Mouse (Mus musculus) cerebellum, adult 8-10 months (tissue): Measurements from ENCODE around the gene Gpr15.

Source experiments
- DNase-seq: peaks from one replicate; pipeline ENCODE4 v3.0.0; 2022

The Gpr15 gene

DNA sequence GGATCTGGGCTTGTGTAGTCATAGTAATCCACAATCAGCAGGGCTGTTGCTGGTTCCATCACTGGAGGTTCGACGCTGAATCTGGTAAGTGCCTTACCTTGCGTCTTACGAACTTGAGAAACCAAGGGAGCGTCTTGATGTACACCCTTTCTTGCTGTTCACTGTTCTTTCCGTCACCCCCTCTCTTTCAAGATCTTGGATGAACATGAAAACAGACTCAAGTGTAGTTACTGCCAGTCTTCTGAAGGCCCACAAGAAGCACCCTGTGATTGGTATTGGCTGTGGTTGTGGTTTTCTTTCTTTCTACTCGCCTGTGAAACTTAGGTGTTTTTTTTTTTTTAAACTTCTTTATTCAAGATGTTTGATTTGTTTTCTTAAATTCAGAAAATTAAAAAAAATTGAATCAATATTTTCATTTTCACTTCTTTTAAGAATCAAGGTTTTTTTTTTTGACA, at the start of gene Gpr15:
Gene Gpr15, minus strand, starts transcription at position 405 of the 455 bp plus-strand sequence.
- DNase-seq: no peak

DNA sequence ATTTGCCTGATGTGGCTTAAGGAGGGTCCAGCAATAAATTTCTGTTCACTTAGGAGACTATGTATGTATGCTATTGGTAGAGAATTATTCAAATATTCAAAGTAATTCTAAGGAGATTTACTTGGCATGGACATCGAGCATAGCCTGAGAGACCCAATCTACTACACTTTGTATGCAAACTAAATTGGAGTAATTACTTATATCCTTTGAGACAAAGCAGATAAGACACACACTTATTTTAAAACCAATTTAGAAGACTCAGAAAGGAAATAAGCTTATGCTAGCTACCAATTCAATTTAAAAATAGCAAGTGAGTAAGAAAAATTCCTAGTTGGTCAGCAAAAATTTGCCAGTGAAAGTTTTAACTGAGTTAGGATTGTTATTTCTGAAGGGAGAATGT, 44.2 kb upstream of the Gpr15 start, which contains the start of gene Olfr172:
Gene Olfr172, minus strand, starts transcription at position 101 of the 400 bp plus-strand sequence.
- DNase-seq: no peak

DNA sequence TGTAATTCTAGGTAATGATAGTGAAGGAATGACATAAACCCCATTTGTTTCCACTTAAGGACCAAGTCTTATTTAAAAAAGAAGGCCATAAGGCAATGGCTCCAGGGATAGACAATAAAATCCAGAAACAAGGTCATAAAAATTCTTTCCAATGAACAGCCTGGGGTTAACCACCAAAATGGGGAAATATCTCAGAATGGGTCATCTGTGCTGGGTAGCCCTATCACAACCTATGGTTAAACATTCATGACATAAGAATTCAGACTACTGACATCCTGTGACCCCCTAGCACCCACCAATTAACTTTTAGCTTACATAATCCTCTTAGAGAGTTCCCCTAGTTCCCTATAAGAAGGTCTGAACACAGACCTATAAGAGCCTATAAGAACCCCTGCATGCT, 37.3 kb upstream of the Gpr15 start:
- DNase-seq: no peak

DNA sequence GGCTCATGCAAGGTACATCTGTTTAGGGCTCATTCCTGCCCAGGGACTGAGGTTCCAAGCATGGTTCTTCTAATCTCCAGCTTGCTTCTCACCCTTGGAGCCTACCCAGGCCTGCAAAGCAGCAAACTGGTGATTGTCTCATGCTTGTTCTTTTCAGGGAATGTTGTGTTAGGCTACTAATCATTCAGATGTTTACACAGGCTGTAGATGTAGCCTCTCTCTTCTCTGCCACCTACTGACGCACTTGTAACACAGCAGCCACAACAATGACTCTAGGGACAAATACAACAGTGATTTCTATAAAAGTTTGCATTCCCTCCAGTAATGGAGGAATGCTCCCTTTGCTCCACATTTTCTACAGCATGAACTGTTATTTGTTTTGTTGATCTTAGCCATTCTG, 32.4 kb upstream of the Gpr15 start:
- DNase-seq: no peak

DNA sequence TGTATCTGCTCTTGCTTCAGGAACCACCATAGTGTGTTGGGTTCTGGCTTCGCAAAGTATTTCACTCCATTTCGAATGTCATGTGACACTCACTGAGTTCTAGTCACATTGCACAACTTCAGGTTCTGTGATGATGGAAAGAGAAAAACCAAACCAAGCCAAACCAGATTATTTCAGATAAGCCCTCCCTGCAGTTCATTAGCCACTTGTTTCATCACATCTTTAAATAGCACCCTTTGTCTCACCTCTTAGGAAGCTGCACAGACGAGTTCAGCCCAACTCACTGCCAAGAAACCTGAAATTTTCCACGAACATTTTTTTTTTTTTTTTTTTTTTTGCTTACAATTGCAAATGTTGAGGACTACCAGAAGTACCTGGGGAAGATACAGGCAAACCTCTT, 27.8 kb upstream of the Gpr15 start:
- DNase-seq: no peak

DNA sequence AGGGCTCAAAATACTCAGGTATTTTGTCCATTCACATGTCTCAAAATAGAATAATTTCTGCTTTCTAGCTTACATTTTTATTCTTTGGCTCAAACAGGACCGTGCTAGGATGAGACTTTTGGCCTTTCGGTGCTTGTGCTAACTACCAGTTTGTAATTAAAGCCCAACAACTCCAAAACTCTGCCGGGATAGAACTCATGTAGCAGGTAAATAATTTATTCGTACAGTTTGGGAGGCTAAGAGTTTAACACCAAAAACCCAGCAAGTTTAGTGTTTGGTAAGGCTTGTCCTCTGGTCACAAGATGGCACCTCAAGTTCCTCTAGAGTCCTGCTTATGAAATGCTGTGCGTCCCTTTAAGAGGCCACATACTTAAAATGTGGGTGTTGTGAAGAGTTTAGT, 21.9 kb upstream of the Gpr15 start:
- no peak for DNase-seq

DNA sequence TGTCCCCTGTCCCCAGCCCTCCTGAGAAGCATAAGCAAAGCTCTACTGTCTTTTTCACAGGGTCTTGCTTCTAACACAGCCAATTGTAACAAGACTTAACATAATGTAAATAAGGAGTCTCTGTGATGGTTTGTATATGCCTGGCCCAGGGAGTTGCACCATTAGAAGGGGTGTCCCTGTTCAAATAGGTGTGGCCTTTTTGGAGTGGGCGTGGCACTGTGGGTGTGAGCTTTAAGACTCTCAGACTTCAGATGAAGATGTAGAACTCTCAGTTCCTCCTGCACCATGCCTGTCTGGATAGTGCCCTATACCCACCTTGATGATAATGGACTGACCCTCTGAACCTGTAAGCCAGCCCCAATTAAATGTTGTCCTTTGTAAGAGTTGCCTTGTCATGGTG, 19.9 kb upstream of the Gpr15 start:
- DNase-seq: no peak

DNA sequence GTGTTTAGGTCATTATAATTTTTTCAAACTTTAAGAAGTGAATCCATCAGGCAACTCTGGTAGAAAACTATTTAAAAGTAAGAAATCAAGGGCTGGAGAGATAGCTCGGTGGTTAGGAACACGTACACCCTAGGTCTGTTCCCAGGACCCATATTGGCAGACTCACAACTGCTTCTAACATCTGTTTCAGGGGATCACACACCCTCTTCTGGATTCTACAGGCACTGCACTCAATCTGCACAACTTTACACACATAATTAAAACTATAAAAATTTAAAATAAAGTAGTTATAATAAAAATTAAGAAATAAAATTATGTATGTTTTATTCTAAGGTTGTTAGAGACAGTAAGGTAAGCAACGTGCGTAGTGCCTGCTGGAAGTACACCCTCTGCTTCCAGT, 19.3 kb upstream of the Gpr15 start:
- DNase-seq: no peak

DNA sequence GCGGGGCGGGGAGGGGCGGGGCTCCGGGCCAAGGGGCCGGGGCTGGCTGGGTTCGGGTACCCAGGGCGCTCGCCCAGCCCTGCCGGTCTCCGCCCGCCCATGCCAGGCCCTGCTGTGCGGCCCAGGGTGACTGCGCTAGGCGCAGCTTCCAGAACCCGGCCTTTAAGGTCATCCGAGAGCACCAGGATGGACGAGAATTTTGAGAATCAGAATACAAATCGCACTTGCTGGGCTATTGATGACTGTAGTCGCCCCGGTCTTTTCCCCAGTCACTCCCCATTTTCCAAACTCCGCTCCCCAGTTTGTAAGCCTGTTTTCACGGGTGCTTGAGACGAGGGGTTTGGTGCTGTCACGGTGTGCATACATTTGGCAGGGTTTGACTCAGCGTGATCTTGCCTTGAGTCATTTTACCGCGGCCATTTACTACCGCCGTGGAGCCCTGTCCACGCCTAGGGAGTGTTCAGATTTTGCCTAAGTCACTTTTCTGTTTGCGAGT, 9.4 kb upstream of the Gpr15 start:
- no peak for DNase-seq

DNA sequence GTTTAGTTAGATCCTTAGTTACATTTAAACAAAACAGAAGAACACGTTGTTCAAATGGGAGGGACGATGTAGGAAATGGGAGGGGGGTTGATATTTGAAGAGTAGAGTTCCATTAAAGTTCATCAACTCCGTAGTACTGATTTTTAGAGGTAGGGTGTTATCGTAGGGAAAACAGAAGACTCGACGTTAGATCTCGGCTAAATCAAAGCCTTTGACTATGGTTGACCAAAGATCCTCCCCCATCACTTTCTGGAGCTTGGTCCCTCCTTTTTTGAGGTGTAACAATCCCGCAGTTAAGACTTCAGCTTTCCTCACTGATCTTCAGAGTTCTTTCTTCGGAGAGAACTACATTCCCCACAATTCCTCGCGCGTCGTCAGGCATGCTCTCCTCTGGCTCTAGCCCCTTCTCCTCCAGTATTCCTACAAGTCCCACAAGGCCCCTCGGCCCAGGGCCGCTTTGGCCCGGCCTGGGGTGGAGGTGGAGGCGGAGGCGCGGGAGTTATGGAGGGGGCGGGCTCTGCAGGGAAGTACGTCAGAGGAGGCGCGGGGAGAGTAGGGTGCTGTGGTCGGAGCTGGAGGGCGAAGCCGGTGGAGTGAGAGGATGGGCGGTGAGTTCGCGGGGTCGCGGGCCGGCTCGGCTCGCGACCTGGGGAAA, 8.7 kb upstream of the Gpr15 start, which contains the start of gene Cldnd1:
Gene Cldnd1, plus strand, starts transcription at position 434 of the 655 bp plus-strand sequence.
- peak; percentile 92 for DNase-seq

DNA sequence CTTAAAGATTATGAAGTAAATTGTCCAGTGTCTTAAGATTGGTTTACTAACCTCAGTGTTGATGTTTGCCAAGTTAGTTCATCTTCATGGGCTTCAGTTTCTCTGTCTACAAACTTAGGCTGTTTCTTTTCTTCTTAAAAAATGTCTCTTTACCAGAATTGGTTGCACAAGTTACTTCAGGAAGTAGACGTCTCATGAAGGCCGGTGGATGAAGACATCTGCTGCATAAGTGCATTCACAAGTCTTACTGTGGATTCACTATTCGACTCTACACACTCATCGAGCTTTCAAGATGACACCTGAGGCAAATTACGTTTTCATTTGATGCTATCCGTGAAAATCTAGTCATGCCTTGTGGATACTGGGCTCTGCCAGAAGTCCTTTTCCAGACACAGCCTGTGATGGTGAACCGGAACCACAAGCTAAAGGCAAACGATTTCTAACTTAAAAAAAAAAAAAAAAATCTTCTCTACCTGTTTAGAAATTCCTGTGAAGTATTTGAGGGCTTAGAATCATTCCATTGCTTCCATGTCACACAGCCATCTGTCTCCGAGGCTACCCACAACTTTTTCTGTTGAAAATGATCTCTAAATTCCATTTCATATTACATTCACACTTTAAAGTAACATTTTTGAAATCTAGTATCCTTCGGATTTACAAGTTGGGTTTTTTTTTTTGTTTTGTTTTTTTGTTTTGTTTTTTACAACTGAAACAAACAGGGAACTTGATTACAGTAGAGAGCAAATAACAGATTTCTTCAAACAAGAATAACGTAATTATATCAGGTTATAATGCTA, 8.0 kb upstream of the Gpr15 start:
- DNase-seq: no peak

DNA sequence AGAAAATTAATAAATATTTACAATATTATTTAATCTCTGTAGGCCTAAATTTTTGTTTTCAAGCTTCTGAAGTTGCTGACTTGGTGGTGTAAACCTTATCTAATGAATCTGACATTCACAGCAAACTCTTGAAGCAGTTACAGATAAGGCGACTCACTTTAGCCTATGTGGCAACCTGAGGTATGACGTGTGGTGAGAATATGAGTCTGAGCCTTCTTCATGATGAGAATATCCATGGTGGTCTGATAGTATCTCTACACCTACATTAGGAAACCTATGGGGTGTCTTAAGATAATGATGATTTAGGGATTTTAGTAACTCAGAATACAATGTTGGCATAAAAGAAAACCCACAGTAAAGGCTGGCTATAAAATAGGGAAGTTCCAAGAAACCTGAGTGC, 3.4 kb upstream of the Gpr15 start:
- DNase-seq: no peak

DNA sequence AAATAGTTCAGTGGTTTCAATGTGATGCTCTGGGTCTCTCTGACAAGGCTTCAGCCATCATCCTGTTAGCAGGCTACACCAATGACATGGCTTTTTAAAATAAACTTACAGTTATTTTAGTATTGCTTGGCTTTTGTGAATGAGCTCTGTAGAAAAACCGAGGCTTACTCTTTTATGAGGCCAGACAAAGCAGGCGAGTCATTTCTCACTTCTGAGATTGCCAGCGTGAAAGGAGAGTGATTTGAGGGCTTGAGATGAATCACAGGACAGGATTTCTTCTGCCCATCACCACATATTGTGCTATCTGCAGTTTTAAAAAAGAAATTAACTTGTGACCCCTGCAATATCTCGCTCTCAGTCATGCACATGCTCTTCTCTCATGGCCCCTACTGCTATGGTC, 3.9 kb downstream of the Gpr15 start:
- no peak for DNase-seq

DNA sequence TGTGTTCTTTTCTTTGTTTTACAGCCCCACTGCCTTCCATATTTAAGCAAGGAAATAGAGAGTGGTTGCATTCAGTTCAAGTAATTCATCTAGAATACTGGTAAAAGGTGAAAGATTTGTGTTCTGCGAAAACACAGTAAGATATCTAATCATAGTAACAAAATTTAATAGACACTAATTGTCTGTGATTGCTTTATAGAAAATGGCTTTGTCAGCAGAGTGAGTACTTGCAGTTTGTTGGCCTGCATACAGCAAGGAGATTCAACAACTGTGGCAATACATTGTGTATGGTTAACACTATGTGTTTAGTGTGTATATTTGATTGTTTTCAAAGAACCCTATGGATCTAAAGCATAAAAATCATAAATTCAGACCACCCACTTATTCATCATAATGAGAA, 5.7 kb downstream of the Gpr15 start:
- DNase-seq: no peak

DNA sequence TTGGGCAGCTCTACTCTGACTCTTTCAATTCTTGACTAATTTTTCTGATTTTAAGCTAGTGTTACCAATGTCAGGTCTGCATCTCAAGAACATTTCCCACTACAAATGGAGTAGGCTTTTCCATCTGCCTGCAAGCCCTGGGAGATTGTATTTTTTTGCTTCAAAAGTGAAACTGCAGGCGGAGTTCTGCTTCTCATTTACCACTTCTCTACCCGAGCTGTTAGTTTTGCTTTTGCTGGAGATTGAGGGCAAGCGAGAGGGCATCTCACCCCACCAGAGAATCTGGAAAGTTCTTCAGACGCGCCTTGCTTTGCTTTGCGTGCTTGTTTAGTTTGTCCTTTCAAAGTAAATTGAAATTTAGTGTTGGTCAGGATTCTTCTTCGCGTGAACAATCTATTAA, 6.6 kb downstream of the Gpr15 start:
- DNase-seq: no peak

DNA sequence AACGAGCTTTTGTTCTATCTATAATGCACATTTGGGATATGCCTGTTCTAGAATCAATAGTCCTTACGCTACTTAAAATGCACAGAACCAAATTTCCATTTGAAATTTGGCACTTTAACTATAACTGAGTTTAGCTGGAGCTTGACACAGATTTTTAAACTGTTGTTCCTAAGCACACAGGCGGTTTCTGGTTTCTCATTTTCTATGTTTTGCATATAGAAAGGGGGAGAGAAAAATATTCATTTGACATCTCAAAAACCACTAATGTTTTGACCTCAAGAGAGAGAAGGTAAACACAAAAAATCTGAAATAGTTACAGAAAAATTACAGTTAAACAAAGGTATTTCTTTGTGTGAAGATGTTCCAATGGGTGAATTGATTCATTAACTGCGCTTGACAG, 9.3 kb downstream of the Gpr15 start:
- no peak for DNase-seq

DNA sequence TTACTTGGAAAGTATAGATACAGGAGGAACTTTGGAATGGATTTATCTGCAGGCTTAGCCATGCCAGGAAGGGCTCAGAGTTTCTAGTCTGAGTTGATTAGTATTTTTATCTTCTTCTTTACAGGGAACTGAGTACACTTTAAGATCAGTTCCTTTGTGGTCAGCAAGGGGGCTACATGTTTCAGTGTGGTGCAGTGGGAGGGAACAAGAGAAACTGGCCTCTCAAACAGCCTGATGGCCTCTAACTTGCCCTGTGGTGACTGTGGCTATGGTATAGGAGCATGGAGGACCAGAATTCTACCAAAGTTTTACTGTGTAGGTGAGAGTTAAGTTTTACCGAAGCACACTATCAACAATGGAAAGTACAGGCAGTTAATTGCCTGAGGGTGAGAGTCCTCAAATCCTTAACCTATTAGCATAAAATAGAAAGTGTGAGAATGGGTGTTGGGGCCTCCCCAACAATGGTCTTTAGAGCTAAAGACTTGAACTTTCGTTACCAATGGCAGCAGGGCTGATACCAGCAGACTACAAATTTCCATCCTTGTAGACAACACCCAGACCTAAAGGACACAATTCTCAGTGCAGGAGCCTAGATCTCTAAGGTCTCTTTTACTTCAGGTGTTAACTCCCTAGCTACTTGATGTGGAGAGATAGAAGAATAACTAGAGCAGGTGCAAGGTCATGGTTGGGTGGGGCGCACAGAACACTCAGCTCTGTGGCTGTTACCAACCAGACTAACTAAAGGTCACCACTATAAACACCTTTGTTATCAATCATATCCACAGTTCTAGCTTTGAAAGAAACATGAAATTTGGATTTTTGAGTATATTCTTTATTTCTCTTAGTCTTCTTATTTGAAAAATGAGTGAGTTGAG, 10.0 kb downstream of the Gpr15 start:
- DNase-seq: no peak

DNA sequence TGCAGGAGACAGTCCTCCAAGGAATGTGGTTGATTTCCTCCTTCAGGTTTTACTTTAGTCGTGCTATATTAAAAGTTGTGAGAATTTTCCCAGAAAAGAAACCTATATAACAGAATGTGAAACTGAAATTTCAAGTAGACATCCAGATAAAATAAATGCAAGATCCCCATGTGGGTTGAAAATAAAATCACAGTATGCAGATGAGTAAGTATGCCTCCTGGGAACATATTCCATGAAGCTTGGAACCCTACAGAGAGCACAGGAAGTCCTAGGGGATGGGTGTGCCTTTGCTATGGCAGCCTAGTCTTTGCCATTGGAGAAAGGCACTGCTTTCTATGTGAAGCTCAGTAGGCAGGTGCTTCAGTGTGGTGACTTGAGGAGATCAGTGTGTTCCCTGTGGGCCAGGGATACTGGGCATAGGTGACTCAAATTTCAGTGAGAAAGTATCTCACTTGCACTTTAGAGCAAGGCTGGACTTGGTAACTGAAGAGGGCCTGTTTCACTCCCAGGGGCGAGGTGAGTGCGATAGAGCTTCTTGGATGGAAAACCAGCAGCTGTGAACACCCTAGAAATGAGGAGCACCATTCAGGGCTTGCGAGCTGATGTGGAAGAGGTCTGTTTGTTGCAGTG, 11.5 kb downstream of the Gpr15 start:
- DNase-seq: no peak

DNA sequence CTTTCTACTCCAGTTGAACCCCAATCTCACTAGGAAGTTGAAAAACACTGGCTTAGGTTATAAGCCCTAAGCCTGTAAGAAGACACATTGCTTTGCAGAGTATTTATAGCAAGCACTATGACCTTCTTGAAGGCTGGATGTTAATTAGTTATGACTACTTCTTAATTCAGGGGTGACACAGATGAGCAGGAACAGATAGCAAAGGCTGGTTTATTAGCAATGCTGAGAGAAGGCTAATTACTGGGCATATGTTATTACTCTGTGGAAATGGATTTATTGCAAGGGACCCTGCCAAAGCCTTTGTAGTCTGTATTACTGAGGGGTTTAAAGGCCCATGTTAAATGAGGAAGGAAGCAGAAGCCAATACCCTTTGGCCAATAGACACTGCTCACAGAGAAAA, 13.9 kb downstream of the Gpr15 start:
- DNase-seq: no peak

DNA sequence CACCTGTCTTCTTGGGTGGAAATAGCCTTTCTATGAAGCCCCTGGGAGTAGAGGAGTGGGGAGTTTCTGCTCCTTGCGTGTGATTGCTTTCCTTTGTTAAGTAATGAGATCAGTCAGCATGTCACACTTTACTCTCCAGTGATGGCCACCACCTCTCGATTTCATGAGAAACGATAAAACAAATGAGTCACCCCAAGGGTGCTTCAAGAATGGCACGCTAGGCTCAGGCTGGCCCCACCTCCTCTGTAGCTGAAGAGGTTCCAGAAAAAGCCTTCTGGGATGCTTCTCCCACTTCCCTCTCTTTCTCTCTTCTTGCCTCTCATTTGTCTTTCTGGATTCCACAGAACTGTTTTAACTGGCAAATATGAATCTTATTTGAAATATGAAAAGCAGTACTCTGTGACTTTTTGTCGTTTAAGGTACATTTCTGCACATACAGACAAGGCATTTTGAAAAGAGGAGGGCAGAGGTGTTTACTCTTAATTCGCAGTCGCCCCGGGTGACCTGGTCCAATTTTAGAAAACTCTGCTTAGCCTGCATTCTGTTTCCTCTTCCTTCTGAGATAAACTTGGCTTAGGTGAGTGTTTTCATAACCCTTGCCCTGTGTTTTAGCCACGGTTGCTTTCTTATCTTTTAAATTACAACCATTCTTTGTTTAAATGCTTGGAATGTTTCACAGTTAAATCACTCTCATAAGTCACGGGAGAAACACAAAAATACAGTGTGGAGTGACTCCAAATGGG, 15.3 kb downstream of the Gpr15 start:
- DNase-seq: no peak

DNA sequence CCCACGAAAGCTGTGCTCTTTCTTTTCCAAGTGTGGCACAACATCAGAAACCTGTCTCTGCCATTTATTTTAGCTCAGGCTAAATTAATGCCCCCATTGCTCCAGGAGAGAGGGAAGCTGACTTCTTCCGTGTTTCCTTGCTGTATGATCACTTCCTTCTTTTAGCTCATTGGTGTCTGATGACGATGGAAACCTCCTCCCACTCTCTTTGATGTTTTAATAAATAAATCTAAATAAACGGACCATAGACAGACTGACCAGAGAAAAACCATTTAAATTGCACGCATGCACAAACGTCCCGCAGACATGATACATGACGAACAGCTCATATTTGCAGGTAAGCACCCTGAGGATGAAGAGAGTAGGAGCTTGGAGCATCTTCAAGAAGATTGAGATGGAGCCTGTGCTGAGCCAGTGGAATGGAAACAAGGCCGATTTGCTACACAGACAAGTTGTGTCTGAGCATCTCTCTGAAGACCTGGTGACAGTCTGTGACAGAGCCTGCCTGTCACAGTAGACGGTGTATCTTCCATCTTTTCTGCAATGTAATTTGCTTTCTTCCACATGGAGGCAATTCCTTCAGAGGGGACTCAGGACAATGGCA, 16.4 kb downstream of the Gpr15 start:
- DNase-seq: no peak

DNA sequence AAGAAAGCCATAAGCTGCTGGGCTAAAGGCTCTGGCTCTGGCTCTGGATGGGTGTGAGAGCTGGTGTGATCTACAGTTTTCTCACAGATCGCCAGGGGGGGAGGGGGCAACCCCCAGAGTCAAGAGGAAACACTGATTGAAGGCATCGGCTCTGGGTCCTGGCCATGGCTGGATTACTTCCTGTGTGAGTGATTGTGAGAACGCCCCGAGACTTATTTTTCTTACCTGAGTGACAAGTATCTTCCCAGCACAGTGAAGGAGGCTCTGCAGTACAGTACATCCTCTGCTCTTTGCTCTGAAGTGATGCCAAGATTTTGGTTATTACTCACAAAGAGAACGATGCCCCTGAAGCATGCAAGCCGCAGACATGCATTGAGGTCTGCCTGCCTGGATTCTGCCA, 17.1 kb downstream of the Gpr15 start:
- DNase-seq: no peak
